Mouse (Mus musculus): ENCODE measurements around the gene Eya2. TPM values are rescaled to one million over a fixed set of nuclear protein-coding genes. Genes with fewer than 3 reads are reported as not detected.
"Not testable (repeated sequence)": the region's sequence is repeated elsewhere in the genome, so short reads cannot be mapped to it uniquely, and the experiment has no call there.

Gene Eya2
- polyA plus RNA-seq, 1 experiment from 2014 or later = 3.2 TPM

DNA sequence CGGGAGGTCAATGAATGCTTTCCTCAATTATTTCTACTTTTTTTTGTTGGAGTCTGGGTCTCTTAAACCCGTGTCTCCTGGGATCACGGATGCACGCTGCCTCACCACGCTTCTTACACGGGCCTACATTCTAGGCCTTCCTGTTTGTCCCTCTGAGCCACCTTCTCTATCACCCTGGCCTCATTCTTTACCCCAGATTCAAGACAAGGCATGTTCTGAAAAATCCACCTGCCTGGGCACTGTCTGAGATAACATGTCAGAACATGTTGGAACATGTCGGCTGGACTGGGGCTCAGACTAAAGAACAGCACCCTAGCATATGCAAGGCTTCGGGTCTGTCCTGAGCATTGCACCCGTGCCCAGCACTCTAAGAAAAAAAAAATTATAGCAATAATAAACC is 194.0 kb downstream of the Eya2 start:
- 96% methylated on average over 9 of the region's 9 CpGs for WGBS
- Histone ChIP-seq H3K27ac (no peak overlapping the region), H3K36me3 (peaks cover 81% of the 10 kb centered on the region)

DNA sequence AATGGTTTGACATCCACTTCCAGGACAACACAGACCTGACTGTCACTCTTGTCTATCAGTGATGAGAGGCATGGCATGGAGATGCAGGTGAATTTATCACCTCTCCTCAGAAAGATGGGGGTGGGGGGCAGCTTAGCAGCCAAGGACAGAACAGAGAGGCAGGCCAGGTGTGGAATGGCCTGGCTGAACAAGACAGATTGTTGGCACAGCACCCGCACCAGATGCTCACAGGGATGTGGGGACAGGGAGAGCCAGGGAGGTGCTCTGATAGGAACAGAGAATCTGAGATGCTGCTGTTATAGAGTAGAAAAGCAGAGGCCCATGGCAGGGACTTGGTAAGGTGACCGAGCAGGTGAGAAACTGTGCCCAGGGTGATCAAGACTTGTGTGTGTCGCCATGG is 194.8 kb downstream of the Eya2 start:
- Histone ChIP-seq H3K27ac (no peak overlapping the region), H3K4me1 (peaks cover 7% of the 10 kb centered on the region; the same call in 1 of the 2 replicates), H3K4me3 (no peak overlapping the region), H3K9me3 (no peaks in the 10 kb centered on the region), H3K36me3 (peaks cover 80% of the 10 kb centered on the region), H3K4me2 (no peak overlapping the region), H3K9ac (no peak overlapping the region), H3K27me3 (no peaks in the 10 kb centered on the region)
- 95% methylated on average over 3 of the region's 3 CpGs for WGBS
- no peak for ATAC-seq (ENCODE audit: borderline replicate concordance, extremely low read depth, low FRiP score, low TSS enrichment)

More for the DNA sequence above, 194.0 kb downstream of the Eya2 start:
- Histone ChIP-seq H3K9me3 (no peaks in the 10 kb centered on the region), H3K4me3 (no peak overlapping the region), H3K4me2 (no peak overlapping the region), H3K4me1 (peaks cover 7% of the 10 kb centered on the region; the same call in 1 of the 2 replicates), H3K9ac (no peak overlapping the region), H3K27me3 (no peaks in the 10 kb centered on the region)
- ATAC-seq (ENCODE audit: borderline replicate concordance, extremely low read depth, low FRiP score, low TSS enrichment) = no peak

DNA sequence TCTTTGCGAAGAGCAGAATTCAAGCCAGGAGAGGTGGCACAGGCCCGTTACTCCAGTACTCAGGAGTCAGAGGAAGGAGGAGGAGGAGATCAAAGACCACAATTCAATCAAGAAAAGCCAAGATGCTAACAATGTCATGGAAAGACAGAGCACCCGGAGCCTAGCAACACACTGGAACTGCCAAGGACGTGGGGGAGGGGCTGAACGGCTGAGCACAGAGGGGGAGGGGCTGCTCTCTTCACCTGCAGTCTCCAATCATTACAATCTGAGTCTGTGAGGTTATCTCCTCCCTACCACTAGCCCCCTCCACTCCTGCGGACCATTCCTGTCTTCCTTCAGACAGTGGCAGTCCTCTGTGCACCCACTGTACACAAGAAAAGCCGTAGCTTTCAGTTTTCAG is 196.2 kb downstream of the Eya2 start:
- H3K9ac ChIP-seq = no peak overlapping the region
- H3K36me3 ChIP-seq = peaks cover 76% of the 10 kb centered on the region
- 51% methylated on average over 7 of the region's 7 CpGs for WGBS
- H3K4me3 ChIP-seq = no peak overlapping the region
- H3K27ac ChIP-seq = no peak overlapping the region
- H3K9me3 ChIP-seq = no peaks in the 10 kb centered on the region
- no peak overlapping the region for H3K4me2 ChIP-seq
- peaks cover 7% of the 10 kb centered on the region; the same call in 1 of the 2 replicates for H3K4me1 ChIP-seq
- no peak for ATAC-seq (ENCODE audit: borderline replicate concordance, extremely low read depth, low FRiP score, low TSS enrichment)
- no peaks in the 10 kb centered on the region for H3K27me3 ChIP-seq

DNA sequence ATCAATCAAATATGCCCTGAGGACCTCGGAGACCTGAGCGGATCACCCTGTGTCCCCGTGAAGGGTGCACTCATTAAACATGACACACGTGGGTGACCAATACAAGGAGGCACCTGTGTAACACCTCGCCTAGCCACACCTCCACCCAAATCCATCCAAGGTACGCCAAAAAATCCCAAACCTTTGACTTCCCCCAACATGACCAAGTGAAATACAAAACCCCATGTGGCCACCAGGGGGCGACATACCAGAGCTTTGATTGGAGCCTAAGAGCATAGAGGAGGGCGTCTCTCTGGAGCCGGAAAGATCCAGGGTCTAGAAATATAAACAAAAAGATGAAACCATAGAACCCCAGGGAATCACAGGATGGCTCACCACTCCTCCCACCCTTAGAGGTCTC is 196.8 kb downstream of the Eya2 start:
- Histone ChIP-seq H3K4me3 (no peak overlapping the region), H3K4me2 (no peak overlapping the region), H3K4me1 (peaks cover 7% of the 10 kb centered on the region; the same call in 1 of the 2 replicates), H3K9ac (no peak overlapping the region), H3K9me3 (no peaks in the 10 kb centered on the region), H3K27ac (no peak overlapping the region), H3K36me3 (peaks cover 76% of the 10 kb centered on the region), H3K27me3 (no peaks in the 10 kb centered on the region)
- WGBS = 53% methylated on average over 9 of the region's 9 CpGs
- peak; percentile 25; the same call in 1 of the 2 replicates for ATAC-seq (ENCODE audit: borderline replicate concordance, extremely low read depth, low FRiP score, low TSS enrichment)

GRCm38 (mm10) chr2:165792431-165793282 is 197.8 kb downstream of the Eya2 start:
- no peaks in the 10 kb centered on the region for H3K27me3 ChIP-seq
- 78% methylated on average over 25 of the region's 25 CpGs for WGBS

GRCm38 (mm10) chr2:165793283-165793638 is 198.4 kb downstream of the Eya2 start:
- Histone ChIP-seq H3K4me2 (no peak overlapping the region), H3K4me1 (no peaks in the 10 kb centered on the region), H3K36me3 (peaks cover 78% of the 10 kb centered on the region), H3K4me3 (no peak overlapping the region), H3K27ac (no peak overlapping the region), H3K9ac (no peak overlapping the region), H3K27me3 (no peaks in the 10 kb centered on the region), H3K9me3 (no peaks in the 10 kb centered on the region)
- 65% methylated on average over 3 of the region's 3 CpGs for WGBS
- no peak for ATAC-seq (ENCODE audit: borderline replicate concordance, extremely low read depth, low FRiP score, low TSS enrichment)

More at GRCm38 (mm10) chr2:165792431-165793282, 197.8 kb downstream of the Eya2 start:
- no peak for ATAC-seq (ENCODE audit: borderline replicate concordance, extremely low read depth, low FRiP score, low TSS enrichment)
- Histone ChIP-seq H3K36me3 (peaks cover 75% of the 10 kb centered on the region), H3K27ac (no peak overlapping the region), H3K4me3 (no peak overlapping the region), H3K9me3 (no peaks in the 10 kb centered on the region), H3K4me2 (no peak overlapping the region), H3K4me1 (peaks cover 6% of the 10 kb centered on the region; the same call in 1 of the 2 replicates), H3K9ac (no peak overlapping the region)

DNA sequence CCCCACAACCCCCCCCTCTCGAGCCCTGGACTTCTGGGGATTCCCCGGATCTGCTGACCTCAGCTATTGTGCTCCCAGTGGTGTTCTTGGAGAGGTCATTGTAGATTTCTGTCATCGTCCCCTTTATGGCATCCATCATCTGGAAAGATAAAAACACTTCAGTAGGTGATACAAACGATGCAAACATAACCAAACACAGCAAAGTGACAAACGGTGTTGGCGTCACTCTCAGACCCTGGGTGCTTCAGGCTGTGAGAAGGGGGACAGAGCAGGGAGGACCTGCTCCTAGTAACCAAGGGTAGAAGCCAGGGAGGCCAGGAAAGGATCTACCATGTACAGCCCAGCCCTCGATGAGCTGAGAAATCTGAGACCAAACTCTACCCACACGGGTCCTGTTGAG is 203.0 kb downstream of the Eya2 start:
- Histone ChIP-seq H3K9ac (no peak overlapping the region), H3K9me3 (no peaks in the 10 kb centered on the region), H3K4me3 (no peak overlapping the region), H3K27ac (no peak overlapping the region), H3K4me1 (no peaks in the 10 kb centered on the region), H3K27me3 (no peaks in the 10 kb centered on the region), H3K36me3 (peaks cover 76% of the 10 kb centered on the region), H3K4me2 (no peak overlapping the region)
- WGBS = 49% methylated on average over 8 of the region's 8 CpGs
- no peak for ATAC-seq (ENCODE audit: borderline replicate concordance, extremely low read depth, low FRiP score, low TSS enrichment)

DNA sequence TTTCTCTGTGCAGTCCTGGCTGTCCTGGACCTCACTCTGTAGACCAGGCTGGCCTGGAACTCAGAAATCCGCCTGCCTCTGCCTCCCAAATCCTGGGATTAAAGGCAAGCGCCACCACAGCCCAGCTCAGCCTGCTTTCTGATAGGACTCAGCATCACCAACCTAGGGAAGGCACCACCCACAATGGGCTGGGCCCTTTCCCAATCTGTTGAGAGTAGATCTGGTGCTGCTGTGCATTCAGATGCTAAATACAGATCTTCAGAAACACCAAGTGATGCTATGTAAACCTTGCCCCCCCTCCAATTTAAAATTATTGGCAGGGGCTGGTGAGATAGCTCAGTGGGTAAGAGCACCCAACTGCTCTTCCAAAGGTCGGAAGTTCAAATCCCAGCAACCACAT is 205.3 kb downstream of the Eya2 start:
- not testable (repeated sequence) for ATAC-seq (ENCODE audit: borderline replicate concordance, extremely low read depth, low FRiP score, low TSS enrichment); H3K27me3 ChIP-seq; H3K4me2 ChIP-seq; H3K4me1 ChIP-seq; H3K27ac ChIP-seq; H3K9me3 ChIP-seq; H3K4me3 ChIP-seq; H3K9ac ChIP-seq
- peaks cover 71% of the 10 kb centered on the region for H3K36me3 ChIP-seq
- 90% methylated on average over 3 of the region's 3 CpGs for WGBS

DNA sequence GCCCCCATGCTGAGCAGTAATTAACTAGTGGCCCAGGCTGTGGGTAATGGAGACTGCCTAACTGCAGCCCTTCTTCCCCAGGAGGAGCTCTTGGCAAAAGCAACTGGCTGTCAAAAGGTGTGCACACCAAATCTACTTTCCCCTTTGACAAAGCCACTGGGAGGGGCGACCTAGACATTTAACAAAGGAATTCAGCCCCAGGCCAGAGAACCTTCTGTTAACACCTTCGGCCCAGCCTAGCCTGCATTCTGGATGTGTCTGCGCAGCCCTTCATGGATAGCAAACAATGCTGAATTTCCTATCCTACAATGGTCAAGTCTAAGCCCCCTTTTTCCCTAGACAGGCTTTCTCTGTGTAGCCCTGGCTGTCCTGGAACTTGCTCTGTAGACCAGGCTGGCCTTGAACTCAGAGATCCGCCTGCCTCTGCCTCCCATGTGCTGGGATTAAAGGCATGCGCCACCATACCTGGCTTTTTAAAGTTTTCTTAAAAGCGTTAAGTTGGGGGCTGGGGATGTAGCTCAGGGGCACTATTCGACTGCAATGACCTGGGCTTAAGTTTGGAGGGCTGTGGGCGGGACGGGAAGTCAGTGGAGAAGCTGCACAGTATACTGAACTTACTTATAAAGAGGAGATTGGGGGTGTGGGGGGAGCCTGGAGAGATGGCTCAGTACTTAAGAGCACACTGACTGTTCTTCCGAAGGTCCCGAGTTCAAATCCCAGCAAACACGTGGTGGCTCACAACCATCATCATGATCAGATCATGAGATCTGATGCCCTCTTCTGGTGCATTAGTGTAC is 213.5 kb downstream of the Eya2 start:
- whole genome bisulfite sequencing = 95% methylated on average over 12 of the region's 12 CpGs
- ATAC-seq (ENCODE audit: borderline replicate concordance, extremely low read depth, low FRiP score, low TSS enrichment) = no peak
- peaks cover 89% of the 10 kb centered on the region for H3K36me3 ChIP-seq
- H3K9ac ChIP-seq = no peak overlapping the region
- no peaks in the 10 kb centered on the region for H3K4me1 ChIP-seq
- no peaks in the 10 kb centered on the region for H3K9me3 ChIP-seq
- H3K27me3 ChIP-seq = no peaks in the 10 kb centered on the region
- no peak overlapping the region for H3K4me3 ChIP-seq
- H3K27ac ChIP-seq = no peak overlapping the region
- H3K4me2 ChIP-seq = no peak overlapping the region

- Histone ChIP-seq H3K27ac (no peak overlapping the region), H3K4me1 (no peaks in the 10 kb centered on the region), H3K4me2 (no peak overlapping the region), H3K4me3 (no peak overlapping the region), H3K9me3 (no peaks in the 10 kb centered on the region), H3K36me3 (peaks cover 95% of the 10 kb centered on the region), H3K27me3 (no peaks in the 10 kb centered on the region), H3K9ac (no peak overlapping the region)
- 93% methylated on average over 5 of the region's 5 CpGs for WGBS
- no peak for ATAC-seq (ENCODE audit: borderline replicate concordance, extremely low read depth, low FRiP score, low TSS enrichment)
Observed at GRCm38 (mm10) chr2:165809091-165809490, 214.3 kb downstream of the Eya2 start.

GRCm38 (mm10) chr2:165809901-165810477 is 215.2 kb downstream of the Eya2 start:
- Histone ChIP-seq H3K9ac (no peak overlapping the region), H3K4me2 (no peak overlapping the region), H3K27me3 (no peaks in the 10 kb centered on the region), H3K27ac (no peak overlapping the region), H3K4me1 (no peaks in the 10 kb centered on the region), H3K4me3 (no peak overlapping the region), H3K9me3 (no peaks in the 10 kb centered on the region), H3K36me3 (peaks cover 95% of the 10 kb centered on the region)
- ATAC-seq (ENCODE audit: borderline replicate concordance, extremely low read depth, low FRiP score, low TSS enrichment) = no peak
- 90% methylated on average over 5 of the region's 5 CpGs for whole genome bisulfite sequencing

- Histone ChIP-seq H3K27me3 (no peaks in the 10 kb centered on the region), H3K4me3 (no peak overlapping the region), H3K36me3 (peaks cover 91% of the 10 kb centered on the region), H3K9ac (no peak overlapping the region), H3K4me2 (no peak overlapping the region), H3K4me1 (no peaks in the 10 kb centered on the region), H3K9me3 (no peaks in the 10 kb centered on the region), H3K27ac (no peak overlapping the region)
- WGBS = 58% methylated on average over 5 of the region's 5 CpGs
- ATAC-seq (ENCODE audit: borderline replicate concordance, extremely low read depth, low FRiP score, low TSS enrichment) = no peak
Observed at GRCm38 (mm10) chr2:165811536-165811935, 216.7 kb downstream of the Eya2 start.
